Mouse (Mus musculus): ENCODE data around the gene Arl13b. TPM values are rescaled to one million over a fixed set of nuclear protein-coding genes. Genes with fewer than 3 reads are reported as not detected.

The Arl13b gene
- total RNA-seq (2021): 10 to 100 TPM; 11.7 to 13.7 TPM
- long read RNA-seq, partial matches to known transcripts: 0 of 2 reads
- long read RNA-seq, other reads (novel, unspliced or antisense): 0 of 2 reads

DNA sequence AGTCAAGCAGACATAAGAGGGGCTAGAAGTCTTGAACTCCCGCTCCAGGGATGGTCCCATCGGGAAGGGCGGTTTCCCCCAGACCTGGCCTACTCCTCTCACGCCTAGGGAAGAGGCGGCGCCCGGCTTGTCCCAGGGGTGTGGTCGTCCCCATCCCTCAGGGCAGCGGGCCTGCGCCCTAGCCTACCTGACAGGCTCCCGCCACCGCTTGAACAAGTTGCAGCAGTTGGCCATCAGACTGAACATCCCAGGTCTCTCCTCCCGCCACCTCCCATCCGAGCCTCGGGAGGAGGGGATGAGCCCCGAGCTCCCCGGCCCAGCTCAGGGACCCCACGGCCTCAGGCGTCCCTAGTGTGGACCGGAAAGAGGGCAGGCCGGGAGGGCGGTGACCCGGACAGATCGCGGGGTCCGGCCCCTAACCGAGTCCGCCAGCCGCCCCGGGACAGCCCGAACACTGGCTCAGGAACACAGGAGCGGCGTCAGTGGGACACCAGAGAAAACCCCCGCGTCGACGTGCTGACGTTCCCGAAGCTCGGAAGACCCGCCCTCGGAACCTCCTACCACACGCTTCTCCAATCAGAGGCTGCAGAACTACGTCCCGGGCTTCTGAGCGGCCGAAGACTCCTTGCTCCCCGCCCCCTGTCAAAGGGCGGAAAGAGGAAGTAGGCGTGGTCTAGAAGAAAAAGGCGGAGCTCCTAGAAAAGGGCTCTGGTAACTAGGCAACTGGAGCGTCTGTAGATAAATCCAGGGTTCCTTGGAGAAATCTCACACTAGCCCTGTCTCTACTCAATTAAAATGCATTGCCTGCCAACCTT, at the start of gene Arl13b:
Gene Arl13b (minus strand): TSS at position 543 of the 815 bp plus-strand sequence.
- peak; percentile 87 to 90 for DNase-seq (ENCODE audit: low spot score in 2 of 2)

DNA sequence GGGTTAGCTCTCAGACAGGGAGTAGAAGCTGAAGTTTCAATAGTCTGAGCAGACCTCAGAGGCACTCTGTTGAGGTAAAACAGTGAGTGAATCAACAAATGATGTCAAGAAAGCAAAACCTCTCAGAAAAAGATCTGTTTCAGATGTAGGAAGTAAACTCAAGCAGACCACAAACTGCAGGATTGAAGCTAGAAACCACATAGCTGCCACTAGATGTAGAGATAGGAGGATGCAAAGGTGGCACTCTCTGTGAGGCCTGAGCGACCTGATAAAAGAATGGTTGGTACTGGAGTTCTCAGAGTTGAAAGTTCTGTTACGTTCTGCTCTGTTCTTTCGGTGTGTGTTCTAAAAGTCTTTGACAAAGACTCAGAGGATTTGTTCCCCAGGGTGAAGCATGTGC, 49.0 kb upstream of the Arl13b start:
- no peak for DNase-seq (ENCODE audit: low spot score in 2 of 2)

- DNase-seq (ENCODE audit: low spot score in 2 of 2): no peak
Observed at GRCm38 (mm10) chr16:62874065-62874464, 27.2 kb upstream of the Arl13b start.

DNA sequence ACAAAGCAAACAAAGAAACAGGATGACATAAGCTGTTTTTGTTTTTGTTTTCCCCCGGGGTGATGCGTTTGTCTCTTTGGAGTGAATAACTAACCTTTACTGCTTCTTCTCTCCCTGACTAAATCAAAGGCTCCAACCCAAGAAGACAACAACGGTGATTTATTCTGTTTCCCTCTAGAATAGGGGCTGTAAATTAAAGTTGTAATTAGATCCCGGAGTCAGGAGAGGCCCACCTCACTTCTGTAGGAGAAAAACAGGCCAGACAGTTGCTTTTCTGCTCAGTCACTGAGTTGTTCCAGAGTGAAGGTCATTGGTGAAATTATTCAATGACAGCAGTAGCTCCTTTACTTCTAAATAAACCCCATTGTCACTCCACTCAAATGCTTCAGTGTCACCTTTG, 26.3 kb upstream of the Arl13b start:
- no peak for DNase-seq (ENCODE audit: low spot score in 2 of 2)

GRCm38 (mm10) chr16:62872688-62873117, 25.9 kb upstream of the Arl13b start:
- no peak for DNase-seq (ENCODE audit: low spot score in 2 of 2)

DNA sequence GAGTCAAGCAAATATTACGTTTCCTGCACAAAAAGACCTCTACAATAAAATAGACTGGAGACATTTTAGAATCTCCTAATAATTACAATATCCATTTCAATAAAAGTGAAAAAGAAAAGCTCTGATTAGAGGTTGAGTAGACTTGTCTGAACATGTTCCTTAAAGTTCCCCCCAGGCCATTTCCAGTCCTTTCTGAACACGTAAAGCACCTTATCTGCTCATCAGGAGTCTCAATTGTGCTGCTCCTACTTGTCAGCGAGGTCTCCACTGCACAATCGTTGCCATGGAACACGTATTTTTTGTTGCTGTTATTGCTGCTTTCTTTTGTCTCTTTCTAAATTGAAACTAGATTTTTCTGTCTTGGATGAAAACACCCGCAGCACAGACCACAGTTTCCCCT, 14.6 kb upstream of the Arl13b start:
- DNase-seq (ENCODE audit: low spot score in 2 of 2): no peak

DNA sequence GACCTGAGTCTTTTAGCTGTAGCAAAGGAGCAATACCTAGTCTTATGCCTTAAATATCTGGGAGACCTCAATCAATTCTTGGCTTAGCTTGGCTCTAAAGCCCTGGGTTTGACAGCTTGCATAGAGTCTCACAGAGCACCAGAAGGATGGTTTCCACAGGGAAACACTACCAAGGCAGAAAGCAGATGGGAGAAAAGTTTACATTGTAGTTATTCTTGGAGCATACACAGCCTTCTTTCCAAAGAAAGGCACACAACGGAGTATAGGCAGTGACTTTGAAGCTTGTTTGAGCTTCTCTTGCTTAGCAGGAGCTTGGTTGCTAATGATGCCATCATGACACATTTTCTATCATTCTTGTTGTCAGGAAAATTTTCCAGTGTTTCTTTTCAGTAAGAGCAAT, 13.3 kb upstream of the Arl13b start:
- DNase-seq (ENCODE audit: low spot score in 2 of 2): no peak

DNA sequence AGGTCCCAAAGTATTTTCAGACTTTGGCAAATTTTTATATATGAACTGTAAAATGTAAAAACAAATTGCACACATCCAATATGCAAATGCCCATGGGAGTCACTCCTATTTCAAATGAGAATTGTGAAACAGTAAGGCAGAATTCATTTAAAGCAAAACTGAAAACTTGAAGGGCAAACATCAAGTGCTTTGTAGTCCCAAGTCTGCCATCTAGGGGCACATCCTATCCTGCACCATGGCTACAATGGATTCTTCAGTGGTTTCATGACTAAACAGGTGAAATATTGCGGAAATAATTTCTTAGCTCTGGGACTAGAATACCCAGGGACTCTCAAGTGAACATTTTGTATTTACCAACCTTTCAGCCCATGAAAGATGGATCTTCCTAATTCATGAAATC, 11.2 kb upstream of the Arl13b start:
- no peak for DNase-seq (ENCODE audit: low spot score in 2 of 2)

- no peak for DNase-seq (ENCODE audit: low spot score in 2 of 2)
Observed at GRCm38 (mm10) chr16:62857498-62857897, 10.7 kb upstream of the Arl13b start.

DNA sequence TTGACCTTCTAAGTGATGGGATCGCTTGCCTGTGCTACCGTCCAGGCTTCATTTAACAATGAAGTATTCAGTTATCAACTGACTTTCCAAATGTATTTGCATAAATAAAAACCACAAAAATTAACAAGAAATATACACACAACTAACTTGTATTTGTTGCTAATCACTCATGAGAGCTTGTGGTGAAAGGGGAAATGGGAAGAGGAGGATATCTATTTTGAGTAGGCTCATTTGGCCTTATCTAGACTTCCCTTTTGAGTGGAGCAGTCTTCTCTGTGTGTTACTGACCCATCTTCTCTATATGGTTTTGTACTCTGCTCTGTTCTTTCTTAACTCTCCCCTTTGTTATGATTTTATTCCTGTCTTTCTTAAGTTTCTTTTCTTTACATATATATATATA, 9.4 kb upstream of the Arl13b start:
- no peak for DNase-seq (ENCODE audit: low spot score in 2 of 2)

DNA sequence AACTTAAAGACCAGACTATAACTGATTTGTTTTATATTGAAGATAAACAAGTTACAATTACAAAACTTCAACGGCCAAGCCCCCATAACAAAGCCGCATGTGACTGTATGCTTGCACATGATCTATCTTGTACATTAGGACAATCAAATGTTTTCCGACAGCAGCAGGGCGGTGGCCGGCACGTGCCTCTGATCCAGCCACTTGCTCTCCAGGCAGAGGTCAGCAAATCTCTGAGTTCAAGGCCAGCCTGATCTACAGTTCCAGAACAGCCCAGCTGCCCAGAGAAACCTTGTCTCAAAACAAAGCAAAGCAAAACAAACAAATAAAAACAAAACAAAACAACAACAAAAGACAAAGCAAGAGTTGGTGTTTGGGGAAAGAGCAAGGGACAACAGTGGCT, 8.5 kb upstream of the Arl13b start:
- DNase-seq (ENCODE audit: low spot score in 2 of 2): no peak

GRCm38 (mm10) chr16:62854191-62855068, 7.6 kb upstream of the Arl13b start, which contains the start of gene Pros1:
Gene Pros1, plus strand, starts transcription at chr16:62854307.
- DNase-seq (ENCODE audit: low spot score in 2 of 2): peak; percentile 37 to 59

DNA sequence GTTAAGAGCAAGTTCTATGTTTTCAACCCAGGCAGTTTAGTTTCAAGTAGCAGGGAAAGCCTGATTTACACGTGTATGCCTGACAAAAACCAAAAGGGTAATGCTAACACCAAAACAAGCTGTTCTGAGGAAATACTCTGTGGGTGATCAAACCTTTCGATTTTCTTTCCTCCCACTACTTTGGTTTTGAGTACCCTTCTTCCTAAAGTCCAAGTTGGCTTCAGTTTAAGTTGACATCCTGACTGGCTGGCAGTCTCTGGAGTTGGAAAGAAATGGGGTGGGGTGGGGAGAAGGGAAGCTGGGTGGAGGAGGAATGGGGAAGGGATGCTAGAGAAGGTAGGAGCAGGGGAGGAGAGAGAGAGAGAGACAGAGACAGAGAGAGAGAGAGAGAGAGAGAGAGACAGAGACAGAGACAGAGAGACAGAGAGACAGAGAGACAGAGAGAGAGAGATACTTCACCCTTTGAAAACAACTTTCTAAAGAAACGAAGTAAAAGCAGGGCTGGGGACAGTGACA, 6.8 kb upstream of the Arl13b start:
- DNase-seq (ENCODE audit: low spot score in 2 of 2): no peak

GRCm38 (mm10) chr16:62852464-62853252, 5.8 kb upstream of the Arl13b start:
- no peak for DNase-seq (ENCODE audit: low spot score in 2 of 2)

GRCm38 (mm10) chr16:62845341-62845740, 1.5 kb downstream of the Arl13b start:
- DNase-seq (ENCODE audit: low spot score in 2 of 2): no peak

- DNase-seq (ENCODE audit: low spot score in 2 of 2): no peak
Observed at GRCm38 (mm10) chr16:62834016-62834735, 12.7 kb downstream of the Arl13b start.

DNA sequence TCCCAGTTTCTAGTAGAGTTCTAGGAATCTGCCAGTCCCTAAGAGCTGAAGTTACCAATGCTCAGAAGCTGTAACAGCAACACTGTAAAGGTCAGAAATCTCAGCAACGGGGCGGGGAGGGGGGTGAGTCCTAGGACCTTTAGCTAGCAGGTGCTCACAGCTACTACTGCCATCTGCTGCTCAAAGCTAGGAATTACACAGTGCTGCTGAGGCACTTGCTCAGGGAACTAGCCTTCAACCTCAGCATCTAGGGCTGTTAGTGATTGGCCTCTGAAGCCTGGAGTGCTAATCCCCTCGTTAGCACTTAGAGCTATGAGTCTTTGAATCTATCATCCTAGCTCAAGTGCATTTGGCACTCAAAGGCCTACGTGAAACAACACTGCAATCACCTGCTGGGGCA, 14.4 kb downstream of the Arl13b start:
- DNase-seq (ENCODE audit: low spot score in 2 of 2): peak; percentile 16 to 34

GRCm38 (mm10) chr16:62832027-62832426, 14.8 kb downstream of the Arl13b start:
- no peak for DNase-seq (ENCODE audit: low spot score in 2 of 2)

GRCm38 (mm10) chr16:62826156-62827001, 20.5 kb downstream of the Arl13b start:
- no peak for DNase-seq (ENCODE audit: low spot score in 2 of 2)

All from layer of hippocampus, postnatal 10 days (tissue).